Mouse (Mus musculus): ENCODE data around the gene Cadm4.

The Cadm4 gene

DNA sequence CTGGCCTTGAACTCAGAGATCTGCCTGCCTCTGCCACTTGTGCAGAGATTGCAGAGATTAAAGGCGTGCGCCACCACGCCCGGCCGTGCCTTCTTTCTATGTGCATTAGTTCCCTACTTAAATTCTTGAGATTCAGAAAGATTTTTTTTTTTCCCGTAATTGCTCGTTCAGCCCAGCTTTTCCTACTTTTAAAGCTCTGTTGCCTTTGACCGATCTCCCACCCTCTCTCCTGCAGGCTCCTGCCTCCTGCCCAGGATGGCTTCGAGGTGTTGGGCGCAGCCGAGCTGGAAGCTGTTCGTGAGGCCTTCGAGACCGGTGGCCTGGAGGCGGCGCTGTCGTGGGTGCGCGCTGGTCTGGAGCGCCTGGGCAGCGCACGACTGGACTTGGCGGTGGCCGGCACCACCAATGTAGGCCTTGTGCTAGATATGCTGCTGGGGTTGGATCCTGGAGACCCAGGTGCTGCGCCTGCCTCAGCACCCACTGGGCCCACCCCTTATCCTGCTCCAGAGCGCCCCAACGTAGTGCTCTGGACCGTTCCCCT lies 51.3 kb downstream of the Cadm4 start:
- no peak for DNase-seq (ENCODE audit: low read depth)

DNA sequence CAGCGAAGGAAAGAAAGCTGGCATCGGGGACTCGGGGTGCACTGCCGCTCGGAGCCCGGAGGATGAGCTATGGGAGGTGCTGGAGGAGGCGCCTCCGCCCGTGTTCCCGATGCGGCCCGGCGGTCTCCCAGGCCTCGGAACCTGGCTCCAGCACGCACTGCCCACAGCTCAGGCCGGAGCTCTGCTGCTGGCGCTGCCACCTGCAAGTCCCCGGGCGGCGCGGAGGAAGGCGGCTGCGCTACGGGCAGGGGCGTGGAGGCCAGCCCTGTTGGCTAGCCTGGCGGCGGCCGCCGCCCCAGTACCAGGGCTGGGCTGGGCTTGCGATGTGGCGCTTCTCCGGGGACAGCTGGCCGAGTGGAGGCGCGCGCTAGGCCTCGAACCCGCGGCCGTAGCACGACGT lies 52.0 kb downstream of the Cadm4 start:
- no peak for DNase-seq (ENCODE audit: low read depth)

DNA sequence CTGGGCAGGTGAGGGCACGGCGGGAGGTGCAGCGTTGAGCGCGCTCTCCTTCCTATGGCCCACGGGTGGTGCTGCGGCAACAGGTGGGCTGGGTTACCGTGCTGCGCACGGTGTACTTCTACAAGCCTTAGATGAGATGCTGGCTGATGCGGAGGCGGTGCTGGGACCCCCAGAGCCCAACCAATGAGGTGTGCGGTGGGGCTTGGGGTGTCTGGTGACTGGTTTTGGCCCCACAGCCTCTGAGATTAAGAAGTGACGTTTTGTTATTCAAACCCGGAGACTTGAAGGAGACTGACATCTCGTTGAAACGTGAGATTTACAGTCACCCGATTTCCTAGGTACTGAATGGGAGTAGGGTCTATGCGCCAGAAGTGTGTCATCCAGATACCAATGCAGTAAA lies 52.5 kb downstream of the Cadm4 start:
- no peak for DNase-seq (ENCODE audit: low read depth)

DNA sequence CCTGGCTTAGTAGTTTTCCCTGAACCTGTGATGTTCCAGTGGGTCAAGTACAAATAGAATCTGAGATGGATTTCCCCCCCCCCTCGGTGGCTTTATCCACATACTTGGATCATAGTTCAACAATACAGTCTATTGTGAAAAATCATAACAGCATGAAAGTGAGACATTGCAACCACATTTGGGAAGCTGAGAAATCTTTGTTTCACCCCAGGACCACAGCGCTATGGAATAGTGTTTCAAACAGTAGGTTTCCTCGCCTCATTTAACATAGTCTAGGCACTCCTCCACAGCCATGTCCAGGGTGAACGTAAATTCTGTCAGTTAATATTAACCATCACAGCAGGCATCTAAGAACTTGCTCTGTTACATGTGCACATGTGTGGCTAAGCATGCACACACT lies 55.3 kb downstream of the Cadm4 start:
- no peak for DNase-seq (ENCODE audit: low read depth)

DNA sequence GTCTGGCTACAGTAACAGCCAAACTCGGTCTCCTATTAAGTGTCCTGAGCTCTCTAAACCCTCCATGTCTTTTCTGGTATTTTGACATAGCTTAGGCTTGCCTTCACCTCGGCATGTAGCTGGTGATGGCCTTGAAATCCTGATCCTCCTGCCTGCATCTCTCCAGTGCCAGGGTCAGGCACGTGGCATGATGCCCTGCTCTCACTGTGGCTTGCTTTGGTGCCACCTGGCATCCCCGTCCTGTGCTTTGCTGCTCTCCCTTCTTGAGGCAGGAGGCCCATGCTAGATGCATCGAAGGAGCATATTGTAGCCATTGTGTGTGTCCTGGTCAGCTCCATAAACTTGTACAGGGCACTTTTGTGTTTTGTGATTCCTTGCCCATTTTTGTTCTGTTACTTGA lies 55.8 kb downstream of the Cadm4 start:
- no peak for DNase-seq (ENCODE audit: low read depth)

DNA sequence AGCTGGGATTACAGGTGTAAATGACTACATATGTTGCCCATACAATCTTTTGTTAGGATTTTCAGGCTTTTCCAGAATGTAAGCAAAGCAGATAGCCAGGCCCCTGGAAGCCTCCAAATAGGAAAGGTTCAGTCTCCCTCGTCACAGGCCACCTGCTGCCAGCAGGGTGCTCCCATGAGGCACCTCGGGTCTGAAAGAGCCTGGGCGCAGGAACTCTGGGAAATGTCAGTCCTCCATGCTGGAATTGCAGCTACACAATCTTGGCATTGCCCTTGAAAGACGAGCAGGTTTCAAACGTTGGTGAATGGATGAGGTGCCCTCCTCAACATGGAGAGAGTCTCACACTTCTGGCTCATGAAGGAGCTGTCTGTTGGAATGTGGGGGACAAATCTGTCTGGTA lies 56.3 kb downstream of the Cadm4 start:
- no peak for DNase-seq (ENCODE audit: low read depth)

DNA sequence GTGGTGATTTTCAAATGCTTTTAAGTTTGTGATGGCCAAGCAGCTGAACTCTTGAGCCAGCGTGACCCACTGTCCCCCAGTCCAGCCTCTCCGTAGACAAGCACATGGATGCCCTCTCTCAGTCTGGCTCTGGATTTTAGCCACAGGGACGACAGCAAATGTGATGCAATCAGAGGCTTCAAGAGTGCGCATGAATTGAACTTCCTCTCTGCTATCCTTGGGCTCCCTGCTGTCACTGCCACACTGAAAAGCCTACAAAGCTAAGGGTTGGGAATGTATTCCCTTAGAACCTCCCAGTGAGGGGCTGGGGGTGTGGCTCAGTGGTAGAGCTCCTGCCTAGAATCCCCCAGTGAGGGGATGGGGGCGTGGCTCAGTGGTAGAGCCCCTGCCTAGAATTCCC lies 56.9 kb downstream of the Cadm4 start:
- no peak for DNase-seq (ENCODE audit: low read depth)

DNA sequence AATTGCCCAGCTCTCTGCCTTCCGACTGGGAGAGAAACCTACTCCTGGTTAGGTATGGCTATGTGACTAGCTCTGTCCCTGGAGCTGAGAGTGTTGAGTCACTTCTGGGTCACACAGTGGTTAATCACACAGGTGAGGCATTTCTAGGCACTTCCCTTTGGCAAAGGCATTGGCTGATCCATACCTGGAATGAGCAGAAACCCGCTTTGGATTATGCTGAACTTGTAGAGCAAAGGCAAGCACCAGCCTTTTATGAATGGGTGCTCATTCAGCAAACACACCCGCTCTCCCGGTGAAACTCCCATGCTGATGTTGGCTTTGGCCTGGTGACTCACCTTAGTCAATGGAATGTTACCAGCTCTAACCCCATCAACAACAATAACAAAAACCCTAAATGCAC lies 57.9 kb downstream of the Cadm4 start:
- no peak for DNase-seq (ENCODE audit: low read depth)

DNA sequence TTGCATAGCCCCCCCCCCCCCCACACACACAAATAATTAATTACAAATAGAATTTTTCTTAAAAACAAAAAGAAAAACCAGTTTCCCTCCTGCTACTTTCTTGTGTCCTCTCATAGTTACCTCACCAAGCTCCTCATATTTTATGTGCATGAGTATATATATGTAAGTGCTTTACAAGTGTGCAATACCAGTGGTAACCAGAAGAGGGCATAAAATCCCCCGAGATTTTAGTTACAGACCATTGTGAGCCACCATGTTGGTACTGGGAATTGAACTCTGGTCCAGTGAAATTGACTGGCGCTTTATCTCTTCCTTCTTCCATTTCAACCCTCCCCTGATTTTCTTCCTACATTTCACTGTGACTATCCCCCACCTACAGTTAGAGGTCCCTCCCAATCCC lies 62.7 kb downstream of the Cadm4 start:
- no peak for DNase-seq (ENCODE audit: low read depth)

DNA sequence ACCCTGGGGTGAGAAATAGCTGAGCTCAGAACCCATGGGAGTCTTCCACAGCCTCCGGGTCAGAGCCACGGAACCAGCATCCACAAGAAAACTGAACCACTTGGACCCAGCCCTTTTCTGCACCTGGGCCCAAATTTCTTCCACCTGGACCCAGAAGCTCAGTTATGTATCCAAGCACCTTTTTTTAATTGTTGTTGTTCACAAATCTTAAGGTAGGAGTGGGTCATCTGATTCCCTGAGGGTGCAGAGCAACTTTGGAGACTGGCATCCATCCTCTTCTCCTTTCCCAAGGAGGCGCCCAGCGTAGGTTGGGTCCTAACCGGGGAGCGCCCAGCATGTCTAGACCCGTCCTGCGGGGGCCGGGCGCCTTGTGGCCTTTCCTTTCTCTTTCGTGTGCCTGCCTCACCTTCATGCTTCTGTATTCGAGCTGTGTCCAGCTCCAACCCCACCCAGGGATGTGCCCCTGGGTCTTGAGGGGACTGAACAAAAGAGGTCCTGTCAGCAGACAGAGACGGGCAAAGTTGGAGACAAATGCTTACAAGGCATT lies 64.3 kb downstream of the Cadm4 start, which contains the start of the genes Pinlyp and Xrcc1:
TSS of gene Pinlyp (minus strand) at position 51 of the 547 bp plus-strand sequence.
TSS of gene Xrcc1 (plus strand) at position 222 of the 547 bp plus-strand sequence.
- DNase-seq (ENCODE audit: low read depth), result no peak

DNA sequence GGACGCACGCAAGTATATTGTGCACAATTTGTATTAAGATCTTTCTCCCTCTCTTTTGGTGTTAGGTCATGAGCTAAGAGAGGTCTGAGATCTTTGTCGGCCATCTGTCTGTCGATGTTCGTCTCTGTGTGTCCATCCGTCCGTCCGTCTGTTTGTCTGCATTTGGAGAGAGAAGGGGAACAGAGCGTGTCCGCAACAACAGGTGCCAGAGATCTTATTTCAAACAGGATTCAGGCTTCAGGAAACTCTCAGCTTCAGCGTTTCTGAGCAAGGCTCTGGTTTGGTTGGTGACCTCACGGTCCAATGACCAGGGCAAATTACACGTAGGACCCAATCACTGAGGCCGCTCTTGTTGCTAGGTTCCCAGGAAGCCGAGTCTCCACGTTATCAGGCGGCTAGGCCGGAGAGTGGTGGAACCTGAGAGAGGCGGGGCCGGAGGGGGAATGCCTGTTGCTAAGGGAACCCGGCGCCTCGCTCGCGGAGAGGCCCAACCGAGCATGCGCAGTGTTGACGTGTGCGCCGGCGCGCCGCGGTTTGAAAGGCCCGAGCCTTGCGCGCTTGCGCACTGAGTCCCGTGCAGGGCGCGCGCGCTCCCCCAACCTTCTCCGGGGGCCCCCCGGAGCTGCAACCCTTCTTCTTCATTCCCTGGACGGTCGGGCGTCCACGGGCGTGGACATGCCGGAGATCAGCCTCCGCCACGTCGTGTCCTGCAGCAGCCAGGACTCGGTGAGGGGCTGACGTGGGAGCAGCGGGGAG lies 65.0 kb downstream of the Cadm4 start:
- peak; percentile 99 for DNase-seq (ENCODE audit: low read depth)

DNA sequence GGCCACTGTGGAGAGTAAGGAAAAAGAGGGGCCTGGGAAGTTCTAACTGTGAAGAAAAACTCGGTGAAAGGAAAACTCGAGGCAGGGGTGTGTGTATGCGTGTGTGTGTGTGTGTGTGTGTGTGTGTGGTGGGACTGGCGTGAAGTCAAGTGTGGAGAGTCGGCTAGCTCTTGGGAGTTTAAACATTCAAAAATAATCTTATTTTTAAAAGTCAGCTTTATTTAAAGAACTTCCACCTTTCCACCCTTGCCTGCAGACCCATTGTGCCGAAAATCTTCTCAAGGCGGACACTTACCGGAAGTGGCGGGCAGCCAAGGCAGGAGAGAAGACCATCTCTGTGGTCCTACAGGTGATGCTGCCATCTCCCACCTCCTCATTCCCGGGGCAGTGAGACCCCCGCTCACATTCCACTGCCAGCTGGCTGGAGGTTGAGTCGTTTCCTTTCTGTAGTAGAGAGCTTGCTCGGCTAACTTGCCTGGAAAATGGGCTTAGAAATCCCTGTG lies 65.8 kb downstream of the Cadm4 start:
- DNase-seq (ENCODE audit: low read depth), result no peak

DNA sequence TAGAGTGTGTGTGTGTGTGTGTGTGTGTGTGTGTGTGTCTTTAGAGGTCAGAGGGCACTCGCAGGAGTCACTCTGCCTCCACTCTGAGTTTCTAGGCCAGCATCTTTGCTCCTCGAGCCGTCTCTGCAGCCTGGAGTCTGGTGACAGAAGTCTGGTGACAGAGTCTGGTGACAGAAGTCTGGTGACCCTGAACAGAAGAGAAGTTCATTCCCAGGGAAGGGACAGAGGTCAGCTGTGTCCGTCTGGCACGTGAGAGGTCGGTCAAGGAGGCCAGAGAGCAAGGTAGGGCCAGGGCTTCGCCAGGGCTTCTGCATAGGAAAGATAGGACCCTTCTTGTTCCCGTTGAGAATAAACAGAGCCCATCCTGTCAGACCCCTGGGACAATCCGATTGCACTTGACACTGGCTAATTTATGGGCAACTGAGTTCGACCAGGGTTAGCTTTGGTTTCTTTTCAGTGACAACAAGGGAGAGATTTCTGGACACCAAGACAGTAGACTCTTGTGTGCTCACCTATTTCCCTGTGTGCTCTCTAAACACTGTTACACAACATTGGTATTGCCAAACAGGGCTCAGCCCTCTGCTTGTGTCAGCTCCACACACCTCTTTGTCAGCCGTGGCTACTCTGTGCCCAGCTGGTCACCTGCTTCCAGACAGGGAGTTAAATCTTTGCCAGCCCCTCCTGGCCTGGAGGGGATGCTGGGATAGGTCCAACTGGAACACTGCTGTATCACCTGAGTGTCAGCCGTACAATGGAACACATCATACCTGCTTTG lies 70.3 kb downstream of the Cadm4 start:
- DNase-seq (ENCODE audit: low read depth), result no peak

Measured in fibroblast of lung, adult 2 months (primary cell).